Mouse (Mus musculus): Measurements from ENCODE around the gene Fance.
"Not testable (repeated sequence)": the region's sequence is repeated elsewhere in the genome, so short reads cannot be mapped to it uniquely, and the experiment has no call there.

Fance gene

DNA sequence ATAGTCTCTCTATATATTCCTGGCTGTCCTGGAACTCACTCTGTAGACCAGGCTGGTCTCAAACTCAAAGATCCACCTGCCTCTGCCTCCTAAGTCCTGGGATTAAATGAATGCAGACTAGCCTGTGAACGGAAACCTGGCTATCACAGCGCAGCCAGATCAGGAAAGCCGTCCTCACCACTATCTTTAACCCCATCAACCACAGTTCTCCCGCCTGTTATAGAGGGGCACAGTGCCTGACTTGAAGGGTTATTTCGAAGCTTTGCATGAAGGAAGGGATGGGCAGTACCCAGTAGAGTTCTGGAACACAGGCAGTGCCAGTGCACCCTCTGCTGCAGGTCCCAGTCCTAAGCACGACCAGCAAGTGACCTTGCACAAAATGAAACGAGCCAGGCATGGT lies 22.0 kb upstream of the Fance start:
- DNase-seq (ENCODE audit: low spot score in 2 of 2) = no peak

DNA sequence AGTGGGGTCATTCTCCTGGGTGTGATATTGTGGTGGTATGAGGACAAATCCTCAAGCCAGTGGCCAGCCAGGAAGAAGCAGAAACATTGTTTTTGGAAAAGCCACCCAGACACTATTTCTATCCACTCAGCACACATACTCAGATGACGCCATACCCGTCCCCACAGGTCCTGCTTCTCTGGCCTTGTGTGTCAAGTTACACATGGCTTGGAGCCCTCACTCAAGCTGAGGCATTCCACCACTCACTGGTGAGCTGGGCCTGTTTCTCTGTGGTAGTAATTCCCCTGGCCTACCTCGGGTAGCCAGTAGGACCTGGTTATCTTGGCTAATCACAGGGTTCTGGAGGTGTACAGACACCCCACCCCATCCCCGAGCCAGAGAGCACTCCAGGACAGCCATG lies 19.6 kb upstream of the Fance start:
- DNase-seq (ENCODE audit: low spot score in 2 of 2) = no peak

DNA sequence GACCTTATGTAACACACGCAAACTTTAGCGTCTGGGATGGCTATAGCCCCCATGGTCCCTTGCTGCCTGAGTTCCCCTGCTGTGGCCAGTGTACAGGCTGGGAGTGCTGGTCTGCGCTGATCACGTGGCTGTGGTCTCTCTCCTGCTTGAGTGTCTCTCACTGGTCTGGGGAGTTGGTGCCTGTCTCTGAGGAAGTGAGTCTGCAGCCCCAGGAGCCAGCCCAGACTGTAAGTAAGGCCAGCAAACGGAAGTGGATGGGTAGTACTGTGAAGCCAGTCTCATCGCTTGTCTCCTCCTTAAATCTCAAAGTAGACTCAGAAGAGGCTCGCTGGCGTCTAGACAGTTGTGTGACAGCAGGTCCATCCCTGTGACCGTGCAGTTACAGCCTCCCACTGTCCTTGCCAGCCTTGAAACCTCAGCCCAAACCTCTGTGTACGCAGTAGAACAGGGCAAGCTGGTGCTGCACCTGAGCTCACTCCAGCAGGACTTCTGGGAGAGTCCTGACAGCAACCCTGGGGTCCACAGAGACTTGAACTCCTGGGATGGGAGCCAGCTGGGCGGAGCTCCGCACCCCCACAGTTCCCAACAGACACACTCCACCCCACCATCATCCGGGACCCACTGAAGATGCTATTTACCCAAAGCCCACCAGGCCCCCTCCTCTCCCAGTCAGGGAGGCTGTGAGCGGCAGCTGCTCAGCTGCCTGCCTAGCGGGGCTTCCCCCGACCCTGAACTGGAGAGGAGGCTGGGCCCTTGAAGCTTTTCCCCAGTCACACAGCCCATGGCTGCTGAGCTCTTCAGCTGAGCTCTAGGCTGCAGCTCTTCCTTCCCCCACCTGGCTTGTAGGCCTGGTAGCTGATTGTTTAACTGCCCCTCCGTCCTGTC lies 18.6 kb upstream of the Fance start:
- DNase-seq (ENCODE audit: low spot score in 2 of 2) = no peak

DNA sequence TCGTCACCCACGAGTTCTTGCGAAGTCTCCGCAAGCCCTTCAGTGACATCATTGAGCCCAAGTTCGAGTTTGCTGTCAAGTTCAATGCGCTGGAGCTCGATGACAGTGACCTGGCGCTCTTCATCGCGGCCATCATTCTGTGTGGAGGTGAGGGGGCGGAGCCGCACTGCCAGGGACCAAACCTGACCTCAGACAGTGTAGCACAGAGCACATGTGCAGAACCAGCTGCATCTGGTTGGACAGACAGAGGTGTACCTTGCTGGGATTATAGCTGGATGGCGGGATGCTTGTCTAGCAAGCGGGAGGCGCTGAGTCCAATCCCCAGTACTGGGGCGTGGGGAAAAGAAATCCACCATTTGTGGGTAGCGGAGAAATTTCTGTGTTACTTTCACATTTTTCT lies 14.4 kb upstream of the Fance start:
- DNase-seq (ENCODE audit: low spot score in 2 of 2) = no peak

DNA sequence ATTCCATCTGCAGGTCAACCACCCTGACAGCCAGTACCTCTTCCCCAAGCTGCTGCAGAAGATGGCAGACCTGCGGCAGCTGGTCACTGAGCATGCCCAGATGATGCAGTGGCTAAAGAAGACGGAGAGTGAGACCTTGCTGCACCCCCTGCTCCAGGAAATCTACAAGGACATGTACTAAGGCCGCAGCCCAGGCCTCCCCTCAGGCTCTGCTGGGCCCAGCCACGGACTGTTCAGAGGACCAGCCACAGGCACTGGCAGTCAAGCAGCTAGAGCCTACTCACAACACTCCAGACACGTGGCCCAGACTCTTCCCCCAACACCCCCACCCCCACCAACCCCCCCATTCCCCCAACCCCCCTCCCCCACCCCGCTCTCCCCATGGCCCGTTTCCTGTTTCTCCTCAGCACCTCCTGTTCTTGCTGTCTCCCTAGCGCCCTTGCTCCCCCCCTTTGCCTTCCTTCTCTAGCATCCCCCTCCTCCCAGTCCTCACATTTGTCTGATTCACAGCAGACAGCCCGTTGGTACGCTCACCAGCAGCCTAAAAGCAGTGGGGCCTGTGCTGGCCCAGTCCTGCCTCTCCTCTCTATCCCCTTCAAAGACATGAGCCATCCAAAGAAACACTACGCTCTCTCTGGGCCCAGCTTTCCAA lies 13.5 kb upstream of the Fance start:
- no peak for DNase-seq (ENCODE audit: low spot score in 2 of 2)

DNA sequence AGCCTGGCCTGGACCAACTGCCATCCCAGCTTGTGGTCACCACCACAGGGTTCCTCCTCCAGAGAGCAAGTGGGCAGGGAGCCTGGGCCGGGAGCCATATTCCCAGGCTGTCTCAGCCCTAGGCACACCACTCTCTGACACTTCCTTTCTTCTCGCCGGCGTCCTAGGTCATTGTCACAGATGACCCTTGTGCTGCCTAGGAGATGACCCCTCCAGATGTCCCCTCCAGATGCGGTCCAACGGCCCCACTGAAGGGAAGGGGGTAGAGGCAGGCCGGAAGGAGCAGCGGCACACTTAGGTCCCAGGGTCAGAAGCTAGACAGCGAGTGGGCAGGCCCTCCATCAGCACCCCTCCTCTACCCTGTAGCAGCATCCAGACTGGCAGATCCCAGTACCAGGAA lies 13.0 kb upstream of the Fance start:
- no peak for DNase-seq (ENCODE audit: low spot score in 2 of 2)

DNA sequence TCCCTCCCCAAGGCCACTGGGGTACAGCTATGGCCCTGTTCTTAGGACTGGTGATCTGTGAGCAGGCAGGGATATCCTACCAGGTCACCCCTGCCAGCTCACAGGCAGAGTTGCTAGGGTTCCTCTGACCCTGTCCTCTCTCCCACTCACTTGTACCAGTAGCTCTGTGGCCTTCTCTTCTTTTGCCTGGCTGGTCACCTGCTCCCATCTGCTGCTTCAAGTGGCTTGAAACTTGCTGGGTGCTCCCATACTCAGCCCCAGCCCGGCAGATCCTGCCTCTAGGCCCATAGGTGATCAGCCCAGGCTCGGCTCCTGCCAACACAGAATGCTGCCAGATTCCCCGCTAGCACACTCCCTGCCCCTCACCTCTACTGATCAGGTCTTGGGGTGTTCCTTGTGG lies 12.5 kb upstream of the Fance start:
- no peak for DNase-seq (ENCODE audit: low spot score in 2 of 2)

DNA sequence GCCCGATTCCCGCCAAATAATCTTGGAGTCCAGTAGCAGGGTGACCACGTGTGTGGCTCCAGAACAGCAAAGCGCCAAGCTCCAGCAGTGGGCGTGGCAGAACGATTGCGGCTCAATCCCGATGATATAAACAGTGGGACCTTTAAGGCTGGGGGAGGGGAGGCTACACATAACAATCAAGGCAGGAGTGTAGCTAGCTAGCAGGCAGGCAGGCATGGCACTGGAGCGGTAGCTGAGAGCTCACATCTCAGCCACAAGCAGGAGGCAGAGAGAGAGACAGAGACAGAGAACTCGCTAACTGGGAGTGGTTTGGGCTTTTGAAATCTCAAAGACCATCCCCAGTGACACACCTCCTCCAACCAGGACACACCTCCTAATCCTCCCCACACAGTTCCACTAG lies 8.1 kb upstream of the Fance start:
- no peak for DNase-seq (ENCODE audit: low spot score in 2 of 2)

DNA sequence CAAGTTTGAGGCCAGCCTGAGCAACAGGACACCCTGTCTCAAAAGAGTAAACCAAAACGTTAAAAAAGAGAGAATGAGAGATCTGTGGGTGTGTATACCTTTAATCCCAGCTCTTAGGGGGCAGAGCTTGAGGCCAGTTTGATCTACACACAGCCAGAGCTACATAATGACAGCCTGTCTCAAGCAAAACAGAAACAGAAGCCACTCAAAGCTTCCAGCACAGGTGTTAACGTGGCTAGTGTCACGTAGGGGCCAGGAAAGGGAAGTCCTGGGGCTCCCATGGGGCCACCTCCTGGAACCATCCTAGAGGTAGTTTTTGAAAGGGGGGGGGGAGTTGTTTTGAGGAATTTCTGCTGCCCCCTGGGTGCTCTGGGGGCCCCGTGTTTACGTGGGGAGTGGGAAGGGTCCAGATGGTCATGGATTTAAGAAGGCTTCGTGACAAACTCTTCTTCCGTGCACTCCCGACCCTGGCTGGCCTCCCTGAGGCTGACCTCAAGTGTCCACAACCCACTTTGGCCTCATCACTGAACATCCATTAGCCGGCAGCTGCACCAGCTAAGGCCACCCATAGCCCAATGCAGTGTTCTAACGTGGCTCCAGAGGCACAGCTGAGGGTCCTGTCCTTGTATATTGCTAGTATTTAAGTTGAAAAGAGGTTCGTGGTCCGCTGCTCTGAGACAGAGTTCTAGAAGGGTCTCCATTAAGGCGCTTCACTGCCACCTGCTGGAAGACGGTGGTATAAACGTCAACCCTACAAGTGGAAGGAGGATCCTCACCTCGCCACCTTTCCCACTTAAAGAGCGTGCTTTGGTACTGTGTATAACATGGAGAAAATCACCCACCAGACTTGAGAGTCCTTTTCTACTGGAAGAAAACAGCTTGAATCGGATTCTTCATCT lies 4.8 kb upstream of the Fance start:
- peak in 1 of 2 experiments; percentile 87 for DNase-seq (ENCODE audit: low spot score in 2 of 2)

DNA sequence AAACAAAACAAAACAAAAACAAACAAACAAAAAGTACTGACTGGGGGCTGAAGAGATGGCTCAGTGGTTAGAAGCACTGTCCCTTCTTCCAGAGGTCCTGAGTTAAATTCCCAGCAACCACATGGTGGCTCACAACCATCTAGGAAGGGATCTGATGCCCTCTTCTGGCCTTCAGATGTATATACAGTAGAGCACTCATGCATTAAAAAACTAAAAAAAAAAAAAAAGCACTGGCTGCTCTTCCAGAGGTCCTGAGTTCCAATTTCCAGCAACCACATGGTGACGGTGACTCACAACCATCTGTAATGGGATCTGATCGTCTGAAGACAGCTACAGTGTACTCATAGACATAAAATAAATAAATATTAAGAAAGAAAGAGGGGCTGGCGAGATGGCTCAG lies 2.5 kb upstream of the Fance start:
- no peak for DNase-seq (ENCODE audit: low spot score in 2 of 2)

DNA sequence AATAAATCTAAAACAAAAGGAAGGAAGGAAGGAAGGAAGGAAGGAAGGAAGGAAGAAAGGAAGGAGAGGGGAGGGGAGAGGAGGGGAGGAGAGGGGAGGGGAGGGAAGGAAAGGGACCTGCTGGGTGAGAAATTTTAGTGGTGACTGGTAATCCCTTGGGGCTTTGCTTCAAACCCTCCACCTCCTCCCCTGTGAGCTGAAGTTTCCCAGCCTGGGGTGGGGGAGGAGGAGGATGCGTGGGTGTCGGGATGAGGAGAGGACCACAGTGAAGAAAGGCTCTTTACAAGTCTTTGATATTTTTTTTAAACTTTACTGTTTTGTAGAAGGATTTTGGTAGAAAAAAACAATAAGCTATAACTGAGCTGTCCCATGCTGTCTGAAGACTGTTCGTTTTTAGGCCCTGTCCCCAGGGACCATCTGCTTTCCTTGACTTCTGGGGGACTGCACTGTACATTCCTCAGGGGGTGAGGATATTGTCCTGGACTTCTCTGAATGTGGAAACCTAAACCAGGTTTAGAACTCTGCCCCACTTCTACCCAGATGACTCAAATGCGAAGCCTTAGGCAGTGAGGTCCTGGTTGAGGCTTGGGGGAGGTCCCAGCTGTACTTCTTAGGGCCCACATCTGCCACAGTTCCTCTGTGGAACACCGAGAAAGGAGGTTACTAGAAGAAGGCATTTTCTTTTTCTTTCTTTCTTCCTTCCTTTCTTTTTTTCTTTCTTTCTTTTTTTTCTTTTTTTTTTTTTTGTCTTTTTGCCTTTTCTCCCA lies 1.8 kb upstream of the Fance start:
- no peak for DNase-seq (ENCODE audit: low spot score in 2 of 2)

DNA sequence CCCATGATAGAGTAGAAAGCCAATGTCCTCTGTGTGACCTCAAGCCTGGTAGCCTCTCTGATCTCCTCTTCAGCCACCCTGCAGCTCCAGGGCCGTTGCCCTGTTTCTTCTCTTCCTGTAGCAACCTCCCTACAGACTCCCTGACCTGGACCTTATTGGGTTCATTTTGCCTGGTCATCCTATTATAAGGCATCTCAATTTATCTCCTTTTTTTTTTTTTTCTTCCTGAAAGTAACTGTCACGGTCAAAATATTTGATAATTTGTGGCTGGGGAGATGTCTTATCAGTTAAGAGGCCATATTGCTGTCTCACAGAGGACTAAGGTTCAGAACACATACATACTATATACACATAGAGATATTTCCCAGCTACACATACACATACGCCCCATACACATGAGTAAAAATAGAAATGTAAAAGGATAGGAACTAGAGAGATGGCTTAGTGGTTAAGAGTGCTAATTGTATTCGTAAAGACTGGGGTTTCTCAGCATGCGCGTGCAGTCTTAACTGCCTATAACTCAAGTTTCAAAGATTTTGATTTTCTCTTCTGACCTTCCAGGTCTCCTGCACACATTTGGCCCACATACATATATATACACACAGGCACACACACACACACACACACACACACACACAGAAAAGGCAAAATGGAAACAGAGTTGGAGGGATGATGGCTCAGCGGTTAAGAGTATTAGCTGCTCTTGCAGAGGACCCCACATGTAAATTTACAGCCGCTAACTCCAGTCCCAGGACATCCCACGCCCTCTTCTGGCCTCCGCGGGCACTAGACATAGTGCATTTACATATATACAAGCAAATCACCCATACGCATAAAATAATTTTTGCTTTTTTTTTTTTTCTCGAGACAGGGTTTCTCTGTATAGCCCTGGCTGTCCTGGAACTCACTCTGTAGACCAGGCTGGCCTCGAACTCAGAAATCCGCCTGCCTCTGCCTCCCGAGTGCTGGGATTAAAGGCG lies 797 bp upstream of the Fance start:
- no peak for DNase-seq (ENCODE audit: low spot score in 2 of 2)

DNA sequence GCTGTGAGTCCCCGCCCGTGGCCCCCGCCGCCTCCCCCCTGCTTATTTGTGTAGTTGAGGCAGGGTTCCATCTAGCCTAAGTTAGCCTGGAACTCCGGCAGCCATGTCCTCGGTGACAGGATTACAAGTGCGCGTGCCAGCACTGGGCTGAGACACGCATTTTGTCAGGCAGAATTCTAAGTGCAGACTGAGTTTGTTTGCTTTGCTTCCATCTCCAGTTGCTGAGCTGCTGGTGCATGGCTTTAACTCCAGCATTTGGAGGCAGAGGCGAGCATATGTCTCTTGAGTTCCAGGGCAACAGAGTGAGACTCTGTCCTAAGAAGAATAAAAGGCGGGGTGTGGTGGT lies 534 bp downstream of the Fance start:
- DNase-seq (ENCODE audit: low spot score in 2 of 2) = no peak

DNA sequence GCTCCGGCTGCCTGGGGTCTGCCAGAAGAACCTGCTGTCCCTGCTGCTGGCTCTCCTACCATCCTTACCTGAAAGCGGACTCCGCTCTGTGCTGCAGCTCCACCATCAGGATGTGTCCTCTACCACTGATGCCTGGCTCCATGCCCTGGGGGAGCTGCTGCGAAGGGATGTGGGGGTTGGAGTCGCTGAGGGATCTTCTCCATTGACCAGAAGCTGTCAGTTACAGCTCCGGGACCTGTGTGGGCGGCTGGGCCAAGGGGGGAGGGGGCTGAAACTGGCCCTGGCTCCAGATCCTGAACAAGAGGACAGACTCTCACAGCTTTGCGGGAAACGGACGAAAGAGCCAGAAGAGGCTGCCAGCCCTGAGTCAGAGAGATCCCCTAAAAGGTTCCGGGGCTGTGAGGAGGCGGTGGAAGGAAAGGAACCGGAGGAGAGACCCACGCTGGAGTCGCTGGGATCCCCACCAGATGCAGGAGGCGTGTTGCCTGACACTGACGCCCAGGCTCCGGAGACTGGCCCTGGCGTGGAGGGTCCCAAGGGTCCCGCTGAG lies 2.4 kb downstream of the Fance start:
- no peak for DNase-seq (ENCODE audit: low spot score in 2 of 2)

DNA sequence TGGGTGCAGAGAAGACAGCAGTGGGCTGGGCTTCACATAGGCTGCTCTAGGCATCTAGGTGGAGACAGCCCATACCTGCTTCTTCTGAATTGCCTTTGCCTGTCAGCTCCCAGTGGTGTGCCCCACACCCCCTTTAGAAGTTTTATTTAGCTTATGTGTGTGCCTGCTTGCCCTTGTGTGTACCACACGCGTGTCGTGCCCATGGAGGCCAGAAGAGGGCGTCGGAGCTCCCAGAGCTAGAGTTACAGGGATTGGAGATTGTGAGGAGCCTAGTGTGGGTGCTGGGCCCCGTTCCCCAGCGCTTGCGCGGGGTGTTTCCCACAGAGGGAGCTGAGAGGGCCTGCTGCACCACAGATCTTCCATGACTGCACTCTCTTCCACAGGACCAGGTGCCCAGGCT lies 3.2 kb downstream of the Fance start:
- DNase-seq (ENCODE audit: low spot score in 2 of 2) = no peak

DNA sequence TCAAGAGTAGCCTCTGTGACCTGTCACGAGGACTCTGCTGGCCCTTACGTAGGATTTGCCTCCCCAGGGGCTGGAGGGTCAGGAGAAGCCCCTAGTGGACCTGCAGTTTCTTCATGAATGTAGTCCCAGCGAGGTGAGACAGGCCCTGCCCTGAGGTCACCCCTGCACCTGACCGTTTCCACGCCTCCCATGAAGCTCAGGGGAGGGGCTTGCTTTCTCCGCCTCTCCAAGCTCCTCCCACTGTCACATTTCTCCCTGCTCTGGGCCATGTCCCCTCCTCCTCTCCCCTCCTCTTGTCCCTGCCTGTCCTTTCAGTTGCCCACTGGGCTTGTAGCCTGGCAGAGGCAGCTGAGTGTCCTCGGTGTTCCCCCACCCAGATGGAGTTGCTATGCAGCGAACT lies 3.8 kb downstream of the Fance start:
- DNase-seq (ENCODE audit: low spot score in 2 of 2) = no peak

DNA sequence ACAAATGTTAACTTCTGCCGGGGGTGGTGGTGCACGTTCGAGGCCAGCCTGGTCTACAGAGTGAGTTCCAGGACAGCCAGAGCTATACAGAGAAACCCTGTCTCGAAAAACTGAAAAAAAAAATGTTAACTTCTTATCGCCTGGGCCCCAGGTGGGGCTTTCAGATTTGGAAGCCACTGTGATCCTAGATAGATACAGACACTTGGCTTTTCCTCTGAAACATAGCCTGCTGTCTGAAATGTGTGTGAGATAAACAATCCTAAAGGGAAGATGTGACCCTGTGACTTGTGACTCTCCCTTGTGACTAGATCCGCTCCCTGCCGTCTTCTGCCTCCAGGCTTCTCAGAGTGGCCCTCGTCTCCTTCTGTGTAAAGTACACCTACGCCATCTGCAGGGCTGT lies 4.4 kb downstream of the Fance start:
- DNase-seq (ENCODE audit: low spot score in 2 of 2) = no peak

DNA sequence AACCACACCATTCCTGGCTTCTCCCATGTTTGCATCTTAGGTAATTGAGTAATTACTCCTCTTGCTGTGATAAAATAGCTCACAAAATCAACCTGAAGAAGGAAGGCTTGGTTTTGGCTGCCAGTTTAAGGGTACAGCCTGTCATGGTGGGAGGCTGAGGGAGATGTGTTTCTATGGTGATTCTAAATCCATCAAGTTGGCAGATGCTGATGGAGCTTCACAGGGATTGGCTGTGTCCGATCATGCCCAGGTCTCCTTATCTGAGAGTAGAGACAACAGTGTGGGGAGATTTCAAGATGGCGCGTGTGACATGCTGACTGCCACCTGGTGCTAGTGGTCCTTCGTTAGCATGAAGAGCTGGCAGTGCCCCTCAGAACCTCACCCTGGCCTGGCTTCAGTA lies 8.4 kb downstream of the Fance start:
- DNase-seq (ENCODE audit: low spot score in 2 of 2) = no peak

DNA sequence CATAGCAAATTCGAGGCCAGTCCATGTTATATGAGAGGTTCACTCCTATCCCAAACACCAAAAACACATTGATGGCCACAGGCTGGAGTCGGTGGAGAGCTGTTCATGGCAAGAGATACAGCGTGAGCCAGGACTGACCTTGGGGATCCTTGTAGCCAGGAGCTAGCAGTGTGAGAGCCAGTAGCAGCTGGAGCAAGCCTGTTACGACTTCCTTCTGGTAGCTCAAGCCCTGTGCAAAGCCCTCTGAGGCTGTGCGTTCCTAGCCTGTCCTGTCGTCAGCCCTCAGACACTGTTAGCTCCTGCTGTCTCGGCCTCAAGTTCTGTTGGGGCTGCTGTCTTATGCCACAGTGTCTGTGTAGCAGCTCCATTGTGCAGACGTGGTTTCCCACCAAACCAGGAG lies 10.5 kb downstream of the Fance start:
- no peak for DNase-seq (ENCODE audit: low spot score in 2 of 2)

DNA sequence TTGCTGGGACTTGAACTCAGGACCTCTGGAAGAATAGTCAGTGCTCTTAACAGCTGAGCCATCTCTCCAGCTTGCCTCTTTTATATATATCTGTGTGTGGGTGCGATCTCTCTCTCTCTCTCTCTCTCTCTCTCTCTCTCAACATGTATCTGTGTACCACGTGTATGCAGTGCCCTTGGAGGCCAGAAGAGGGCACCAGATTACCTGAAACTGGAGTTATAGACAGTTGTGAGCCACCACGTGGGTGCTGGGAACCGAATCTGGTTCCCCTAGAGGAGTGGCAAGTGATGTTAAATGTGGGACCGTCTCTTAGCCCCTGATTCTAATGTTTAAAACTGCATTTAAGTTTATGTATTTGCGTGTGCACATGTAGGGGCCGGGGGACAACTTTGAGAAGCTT lies 11.1 kb downstream of the Fance start:
- not testable (repeated sequence) for DNase-seq (ENCODE audit: low spot score in 2 of 2)

All from frontal cortex, postnatal 14 days (tissue).